Mouse (Mus musculus): Measurements from ENCODE around the gene Ddn. TPM values are rescaled to one million over a fixed set of nuclear protein-coding genes. Genes with fewer than 3 reads are reported as not detected.

The Ddn gene
- polyA plus RNA-seq, 1 experiment from 2014 or later, result 0.74 TPM

- WGBS, result 84% methylated on average over 11 of the region's 11 CpGs
- Histone ChIP-seq H3K9me3 (ENCODE audit: control insufficient read depth, low read length) (no peaks in the 10 kb centered on the region), H3K27me3 (ENCODE audit: control insufficient read depth, insufficient read depth, low read length) (no peaks in the 10 kb centered on the region), H3K9ac (ENCODE audit: low read length) (no peak overlapping the region), H3K4me1 (ENCODE audit: control insufficient read depth, insufficient read depth, low read length) (peaks cover 3% of the 10 kb centered on the region), H3K4me3 (ENCODE audit: low read depth, low read length) (no peak overlapping the region), H3K36me3 (ENCODE audit: control insufficient read depth, insufficient read depth, low read length) (peaks cover 31% of the 10 kb centered on the region), H3K27ac (ENCODE audit: low read depth, low read length) (no peak overlapping the region), H3K4me2 (no peak overlapping the region)
- DNase-seq (ENCODE audit: low spot score, missing footprints), result no peak
- ATAC-seq (ENCODE audit: low FRiP score), result no peak
These were observed 24.0 kb upstream of the Ddn start for GRCm38 (mm10) chr15:98833281-98833680.

- DNase-seq (ENCODE audit: low spot score, missing footprints) (no peak), ATAC-seq (ENCODE audit: low FRiP score) (no peak)
- Histone ChIP-seq H3K36me3 (ENCODE audit: control insufficient read depth, insufficient read depth, low read length) (peaks cover 27% of the 10 kb centered on the region), H3K27me3 (ENCODE audit: control insufficient read depth, insufficient read depth, low read length) (no peaks in the 10 kb centered on the region), H3K27ac (ENCODE audit: low read depth, low read length) (no peak overlapping the region), H3K9me3 (ENCODE audit: control insufficient read depth, low read length) (no peaks in the 10 kb centered on the region), H3K9ac (ENCODE audit: low read length) (peak overlapping the region; percentile 32; the same call in 1 of the 2 replicates), H3K4me2 (no peak overlapping the region), H3K4me1 (ENCODE audit: control insufficient read depth, insufficient read depth, low read length) (peaks cover 3% of the 10 kb centered on the region), H3K4me3 (ENCODE audit: low read depth, low read length) (no peak overlapping the region)
- WGBS, result 68% methylated on average over 12 of the region's 12 CpGs
These were observed 23.1 kb upstream of the Ddn start for GRCm38 (mm10) chr15:98832161-98833058.

- Histone ChIP-seq H3K4me3 (ENCODE audit: low read depth, low read length) (peak overlapping the region; percentile 77; the same call in 1 of the 2 replicates), H3K36me3 (ENCODE audit: control insufficient read depth, insufficient read depth, low read length) (peaks cover 20% of the 10 kb centered on the region), H3K27me3 (ENCODE audit: control insufficient read depth, insufficient read depth, low read length) (no peaks in the 10 kb centered on the region), H3K27ac (ENCODE audit: low read depth, low read length) (peak overlapping the region; percentile 28; the same call in 1 of the 2 replicates), H3K4me2 (peak overlapping the region; percentile 69), H3K4me1 (ENCODE audit: control insufficient read depth, insufficient read depth, low read length) (peaks cover 3% of the 10 kb centered on the region), H3K9me3 (ENCODE audit: control insufficient read depth, low read length) (no peaks in the 10 kb centered on the region), H3K9ac (ENCODE audit: low read length) (peak overlapping the region; percentile 10; the same call in 1 of the 2 replicates)
- WGBS, result 22% methylated on average over 9 of the region's 9 CpGs
- ATAC-seq (ENCODE audit: low FRiP score) (peak; percentile 67), DNase-seq (ENCODE audit: low spot score, missing footprints) (no peak)
These were observed 22.4 kb upstream of the Ddn start for GRCm38 (mm10) chr15:98831684-98832035.

GRCm38 (mm10) chr15:98830736-98831683, 21.7 kb upstream of the Ddn start, which contains the start of gene Prkag1:
Gene Prkag1, minus strand, starts transcription at chr15:98831521.
- peaks cover 19% of the 10 kb centered on the region for H3K36me3 ChIP-seq (ENCODE audit: control insufficient read depth, insufficient read depth, low read length)
- no peaks in the 10 kb centered on the region for H3K27me3 ChIP-seq (ENCODE audit: control insufficient read depth, insufficient read depth, low read length)
- ATAC-seq (ENCODE audit: low FRiP score), result peak; percentile 98
- H3K9me3 ChIP-seq (ENCODE audit: control insufficient read depth, low read length), result no peaks in the 10 kb centered on the region
- H3K4me1 ChIP-seq (ENCODE audit: control insufficient read depth, insufficient read depth, low read length), result peaks cover 3% of the 10 kb centered on the region
- WGBS, result under 1% methylated on average over 59 of the region's 66 CpGs
- H3K4me2 ChIP-seq, result peak within 1 kb of the TSS; percentile 69
- H3K4me3 ChIP-seq (ENCODE audit: low read depth, low read length), result peak within 1 kb of the TSS; percentile 77
- DNase-seq (ENCODE audit: low spot score, missing footprints), result peak; percentile 100
- peak within 1 kb of the TSS; percentile 83 for H3K9ac ChIP-seq (ENCODE audit: low read length)
- peak within 1 kb of the TSS; percentile 72 for H3K27ac ChIP-seq (ENCODE audit: low read depth, low read length)

- DNase-seq (ENCODE audit: low spot score, missing footprints) (no peak), ATAC-seq (ENCODE audit: low FRiP score) (no peak)
- Histone ChIP-seq H3K9me3 (ENCODE audit: control insufficient read depth, low read length) (no peaks in the 10 kb centered on the region), H3K36me3 (ENCODE audit: control insufficient read depth, insufficient read depth, low read length) (peaks cover 2% of the 10 kb centered on the region), H3K4me1 (ENCODE audit: control insufficient read depth, insufficient read depth, low read length) (peaks cover 3% of the 10 kb centered on the region), H3K4me3 (ENCODE audit: low read depth, low read length) (no peak overlapping the region), H3K9ac (ENCODE audit: low read length) (no peak overlapping the region), H3K4me2 (no peak overlapping the region), H3K27me3 (ENCODE audit: control insufficient read depth, insufficient read depth, low read length) (no peaks in the 10 kb centered on the region), H3K27ac (ENCODE audit: low read depth, low read length) (no peak overlapping the region)
- 90% methylated on average over 7 of the region's 7 CpGs for WGBS
These were observed 18.3 kb upstream of the Ddn start for GRCm38 (mm10) chr15:98827611-98828011.

GRCm38 (mm10) chr15:98823434-98823833, 14.1 kb upstream of the Ddn start:
- Histone ChIP-seq H3K36me3 (ENCODE audit: control insufficient read depth, insufficient read depth, low read length) (peaks cover 2% of the 10 kb centered on the region), H3K4me1 (ENCODE audit: control insufficient read depth, insufficient read depth, low read length) (no peaks in the 10 kb centered on the region), H3K4me3 (ENCODE audit: low read depth, low read length) (no peak overlapping the region), H3K27me3 (ENCODE audit: control insufficient read depth, insufficient read depth, low read length) (no peaks in the 10 kb centered on the region), H3K9ac (ENCODE audit: low read length) (no peak overlapping the region), H3K9me3 (ENCODE audit: control insufficient read depth, low read length) (no peaks in the 10 kb centered on the region), H3K4me2 (no peak overlapping the region), H3K27ac (ENCODE audit: low read depth, low read length) (no peak overlapping the region)
- no peak for ATAC-seq (ENCODE audit: low FRiP score)
- WGBS, result 73% methylated on average over 3 of the region's 3 CpGs
- no peak for DNase-seq (ENCODE audit: low spot score, missing footprints)

GRCm38 (mm10) chr15:98822147-98822546, 12.9 kb upstream of the Ddn start:
- H3K4me1 ChIP-seq (ENCODE audit: control insufficient read depth, insufficient read depth, low read length), result no peaks in the 10 kb centered on the region
- 93% methylated on average over 5 of the region's 5 CpGs for WGBS
- no peak overlapping the region for H3K27ac ChIP-seq (ENCODE audit: low read depth, low read length)
- no peaks in the 10 kb centered on the region for H3K27me3 ChIP-seq (ENCODE audit: control insufficient read depth, insufficient read depth, low read length)
- H3K9ac ChIP-seq (ENCODE audit: low read length), result no peak overlapping the region
- no peak for ATAC-seq (ENCODE audit: low FRiP score)
- no peak for DNase-seq (ENCODE audit: low spot score, missing footprints)
- no peak overlapping the region for H3K4me3 ChIP-seq (ENCODE audit: low read depth, low read length)
- H3K9me3 ChIP-seq (ENCODE audit: control insufficient read depth, low read length), result no peaks in the 10 kb centered on the region
- H3K36me3 ChIP-seq (ENCODE audit: control insufficient read depth, insufficient read depth, low read length), result peaks cover 2% of the 10 kb centered on the region
- H3K4me2 ChIP-seq, result no peak overlapping the region

GRCm38 (mm10) chr15:98821403-98821802, 12.1 kb upstream of the Ddn start:
- Histone ChIP-seq H3K9me3 (ENCODE audit: control insufficient read depth, low read length) (no peaks in the 10 kb centered on the region), H3K4me3 (ENCODE audit: low read depth, low read length) (no peak overlapping the region), H3K27me3 (ENCODE audit: control insufficient read depth, insufficient read depth, low read length) (no peaks in the 10 kb centered on the region), H3K27ac (ENCODE audit: low read depth, low read length) (no peak overlapping the region), H3K36me3 (ENCODE audit: control insufficient read depth, insufficient read depth, low read length) (peaks cover 2% of the 10 kb centered on the region), H3K4me1 (ENCODE audit: control insufficient read depth, insufficient read depth, low read length) (no peaks in the 10 kb centered on the region), H3K9ac (ENCODE audit: low read length) (no peak overlapping the region), H3K4me2 (no peak overlapping the region)
- DNase-seq (ENCODE audit: low spot score, missing footprints), result no peak
- 24% methylated on average over 10 of the region's 10 CpGs for WGBS
- ATAC-seq (ENCODE audit: low FRiP score), result no peak
